Mouse (Mus musculus) heart, embryonic 10.5 days (tissue): Measurements from ENCODE around the gene Gjb1. TPM values are rescaled to one million over a fixed set of nuclear protein-coding genes. Genes with fewer than 3 reads are reported as not detected.

ENCODE experiments used
- DNase-seq: peaks from one replicate; pipeline ENCODE4 v3.0.0-alpha.2; 2017; ENCODE audit warnings: low spot score
- H3K27ac ChIP-seq: fragments of 300-500 bp; sonication (generic); 2 replicates; pipeline ENCODE4 v1.5.1; 2016; ENCODE audit warnings: mild to moderate bottlenecking
- H3K27me3 ChIP-seq: fragments of 300-500 bp; sonication (generic); 2 replicates; pipeline ENCODE4 v1.6.1; 2016; ENCODE audit warnings: mild to moderate bottlenecking; ENCODE audit not compliant: poor library complexity, insufficient read depth, severe bottlenecking
- H3K36me3 ChIP-seq: fragments of 300-500 bp; sonication (generic); 2 replicates; pipeline ENCODE4 v1.6.1; 2016; ENCODE audit warnings: mild to moderate bottlenecking, moderate library complexity
- H3K4me1 ChIP-seq: fragments of 300-500 bp; sonication (generic); 2 replicates; pipeline ENCODE4 v1.6.1; 2016; ENCODE audit warnings: mild to moderate bottlenecking
- H3K4me3 ChIP-seq: fragments of 300-500 bp; sonication (generic); 2 replicates; pipeline ENCODE4 v1.5.1; 2016; ENCODE audit warnings: mild to moderate bottlenecking, moderate library complexity
- H3K9me3 ChIP-seq: fragments of 300-500 bp; sonication (generic); 2 replicates; pipeline ENCODE4 v1.6.1; 2016; ENCODE audit warnings: mild to moderate bottlenecking, moderate library complexity
- WGBS: fragments of 180-500 bp; shearing (Covaris S2); methylation state at CpG from one replicate; pipeline ENCODE4 v1.1.7; 2016; 5-methylcytosine and 5-hydroxymethylcytosine counted together
- polyA plus RNA-seq: library from polyadenylated mRNA; unstranded; fragments of >200 nt; fragmentation: Nextera tagmentation; extraction: Ambion mirVana; gene quantifications from 2 replicates; pipeline ENCODE4 v1.2.1, GENCODE M21; 2016

Gene Gjb1
- polyA plus RNA-seq, 1 experiment from 2014 or later = 6.9 TPM

- H3K36me3 ChIP-seq = no peaks in the 10 kb centered on the region
- no peak overlapping the region for H3K4me3 ChIP-seq
- 66% methylated on average over 3 of the region's 3 CpGs for WGBS
- peaks cover 12% of the 10 kb centered on the region; the same call in 1 of the 2 replicates for H3K27me3 ChIP-seq
- H3K4me1 ChIP-seq = no peaks in the 10 kb centered on the region
- no peaks in the 10 kb centered on the region for H3K9me3 ChIP-seq
- DNase-seq = no peak
- no peak overlapping the region for H3K27ac ChIP-seq
These were observed 5.6 kb upstream of the Gjb1 start for GRCm38 (mm10) chrX:101370573-101370972.

GRCm38 (mm10) chrX:101372946-101373345, 3.2 kb upstream of the Gjb1 start:
- Histone ChIP-seq H3K4me3 (no peak overlapping the region), H3K9me3 (no peaks in the 10 kb centered on the region), H3K4me1 (no peaks in the 10 kb centered on the region), H3K36me3 (no peaks in the 10 kb centered on the region), H3K27ac (no peak overlapping the region), H3K27me3 (peaks cover 26% of the 10 kb centered on the region)
- WGBS = 69% methylated on average over 5 of the region's 5 CpGs
- DNase-seq = no peak

- Histone ChIP-seq H3K4me1 (no peaks in the 10 kb centered on the region), H3K4me3 (no peak overlapping the region), H3K27me3 (peaks cover 39% of the 10 kb centered on the region), H3K27ac (no peak overlapping the region), H3K9me3 (no peaks in the 10 kb centered on the region), H3K36me3 (no peaks in the 10 kb centered on the region)
- DNase-seq = no peak
- 60% methylated on average over 4 of the region's 4 CpGs for WGBS
These were observed 898 bp downstream of the Gjb1 start for GRCm38 (mm10) chrX:101377076-101377475.

- DNase-seq = no peak
- Histone ChIP-seq H3K36me3 (no peaks in the 10 kb centered on the region), H3K9me3 (no peaks in the 10 kb centered on the region), H3K4me3 (no peak overlapping the region), H3K27me3 (peaks cover 64% of the 10 kb centered on the region), H3K4me1 (peaks cover 7% of the 10 kb centered on the region; the same call in 1 of the 2 replicates), H3K27ac (no peak overlapping the region)
- 72% methylated on average over 1 of the region's 1 CpGs for WGBS
These were observed 3.6 kb downstream of the Gjb1 start for GRCm38 (mm10) chrX:101379744-101380143.

- Histone ChIP-seq H3K27ac (no peak overlapping the region), H3K27me3 (peaks cover 75% of the 10 kb centered on the region), H3K36me3 (no peaks in the 10 kb centered on the region), H3K9me3 (no peaks in the 10 kb centered on the region), H3K4me1 (peaks cover 8% of the 10 kb centered on the region; the same call in 1 of the 2 replicates), H3K4me3 (no peak overlapping the region)
- DNase-seq = no peak
- WGBS = 29% methylated on average over 18 of the region's 18 CpGs
These were observed 7.3 kb downstream of the Gjb1 start for GRCm38 (mm10) chrX:101383455-101383854.

GRCm38 (mm10) chrX:101384439-101385137, 8.4 kb downstream of the Gjb1 start:
- Histone ChIP-seq H3K9me3 (no peaks in the 10 kb centered on the region), H3K36me3 (no peaks in the 10 kb centered on the region), H3K4me1 (peaks cover 8% of the 10 kb centered on the region; the same call in 1 of the 2 replicates), H3K4me3 (peak overlapping the region; percentile 47), H3K27ac (no peak overlapping the region), H3K27me3 (peaks cover 74% of the 10 kb centered on the region)
- WGBS = 18% methylated on average over 32 of the region's 32 CpGs
- DNase-seq = no peak

GRCm38 (mm10) chrX:101386222-101386621, 10.0 kb downstream of the Gjb1 start:
- no peak for DNase-seq
- Histone ChIP-seq H3K9me3 (no peaks in the 10 kb centered on the region), H3K27me3 (peaks cover 70% of the 10 kb centered on the region), H3K4me3 (no peak overlapping the region), H3K4me1 (peaks cover 8% of the 10 kb centered on the region; the same call in 1 of the 2 replicates), H3K27ac (no peak overlapping the region), H3K36me3 (no peaks in the 10 kb centered on the region)
- WGBS = 38% methylated on average over 4 of the region's 4 CpGs

- Histone ChIP-seq H3K36me3 (no peaks in the 10 kb centered on the region), H3K27me3 (peaks cover 42% of the 10 kb centered on the region), H3K4me3 (no peak overlapping the region), H3K4me1 (peaks cover 8% of the 10 kb centered on the region; the same call in 1 of the 2 replicates), H3K27ac (no peak overlapping the region), H3K9me3 (no peaks in the 10 kb centered on the region)
- no peak for DNase-seq
- WGBS = 70% methylated on average over 5 of the region's 5 CpGs
These were observed 12.8 kb downstream of the Gjb1 start for GRCm38 (mm10) chrX:101388866-101389537.

- Histone ChIP-seq H3K36me3 (no peaks in the 10 kb centered on the region), H3K4me3 (no peak overlapping the region), H3K27me3 (peaks cover 32% of the 10 kb centered on the region), H3K9me3 (no peaks in the 10 kb centered on the region), H3K27ac (no peak overlapping the region), H3K4me1 (no peaks in the 10 kb centered on the region)
- DNase-seq = no peak
- WGBS = 49% methylated on average over 2 of the region's 2 CpGs
These were observed 18.2 kb downstream of the Gjb1 start for GRCm38 (mm10) chrX:101394341-101394740.

GRCm38 (mm10) chrX:101396459-101396858, 20.3 kb downstream of the Gjb1 start:
- DNase-seq = no peak
- peak overlapping the region; percentile 24 for H3K4me3 ChIP-seq
- 13% methylated on average over 11 of the region's 11 CpGs for WGBS
- H3K27me3 ChIP-seq = peaks cover 37% of the 10 kb centered on the region
- no peaks in the 10 kb centered on the region for H3K4me1 ChIP-seq
- H3K36me3 ChIP-seq = no peaks in the 10 kb centered on the region
- no peak overlapping the region for H3K27ac ChIP-seq
- H3K9me3 ChIP-seq = no peaks in the 10 kb centered on the region

GRCm38 (mm10) chrX:101418946-101419724, 43.0 kb downstream of the Gjb1 start:
- H3K36me3 ChIP-seq = peaks cover 22% of the 10 kb centered on the region
- H3K9me3 ChIP-seq = no peaks in the 10 kb centered on the region
- H3K4me1 ChIP-seq = peaks cover 11% of the 10 kb centered on the region
- 18% methylated on average over 36 of the region's 36 CpGs for WGBS
- H3K4me3 ChIP-seq = peak overlapping the region; percentile 70
- H3K27me3 ChIP-seq = peaks cover 15% of the 10 kb centered on the region; the same call in 1 of the 2 replicates
- DNase-seq = no peak
- peak overlapping the region; percentile 90 for H3K27ac ChIP-seq

- Histone ChIP-seq H3K27ac (peak overlapping the region; percentile 90), H3K4me3 (peak overlapping the region; percentile 70), H3K27me3 (peaks cover 15% of the 10 kb centered on the region; the same call in 1 of the 2 replicates), H3K9me3 (no peaks in the 10 kb centered on the region), H3K36me3 (peaks cover 17% of the 10 kb centered on the region; the same call in 1 of the 2 replicates), H3K4me1 (peaks cover 11% of the 10 kb centered on the region)
- peak; percentile 92 for DNase-seq
- 15% methylated on average over 51 of the region's 54 CpGs for WGBS
These were observed 43.8 kb downstream of the Gjb1 start for GRCm38 (mm10) chrX:101419725-101420699.
